Mouse (Mus musculus): ENCODE data around the gene Mier3. TPM values are rescaled to one million over a fixed set of nuclear protein-coding genes. Genes with fewer than 3 reads are reported as not detected.

Mier3 gene
- 6.1 and 6.8 TPM in 2 replicates for polyA plus RNA-seq (2012; rRNA removed)

GRCm38 (mm10) chr13:111680679-111681078 is at the start of gene Mier3:
TSS of gene Mier3 (plus strand) at chr13:111680979.

Other genes with a start within 250 kb of the Mier3 start
- 0.73 and 1.2 TPM in 2 replicates for gene Gpbp1, start 190.9 kb upstream of the Mier3 start, polyA plus RNA-seq (2012; rRNA removed)
- not detected in 2 replicates for gene Gm49496, start 131.0 kb upstream of the Mier3 start, polyA plus RNA-seq (2012; rRNA removed)
- gene Gm10198, start 88.2 kb upstream of the Mier3 start, polyA plus RNA-seq (2012; rRNA removed) = not detected in 2 replicates
- gene Map3k1, start 128.0 kb downstream of the Mier3 start, polyA plus RNA-seq (2012; rRNA removed) = 13.6 and 14.6 TPM in 2 replicates